Comparison of ENCODE assay signal across 7 mouse cellular contexts in the genomic region with DNA sequence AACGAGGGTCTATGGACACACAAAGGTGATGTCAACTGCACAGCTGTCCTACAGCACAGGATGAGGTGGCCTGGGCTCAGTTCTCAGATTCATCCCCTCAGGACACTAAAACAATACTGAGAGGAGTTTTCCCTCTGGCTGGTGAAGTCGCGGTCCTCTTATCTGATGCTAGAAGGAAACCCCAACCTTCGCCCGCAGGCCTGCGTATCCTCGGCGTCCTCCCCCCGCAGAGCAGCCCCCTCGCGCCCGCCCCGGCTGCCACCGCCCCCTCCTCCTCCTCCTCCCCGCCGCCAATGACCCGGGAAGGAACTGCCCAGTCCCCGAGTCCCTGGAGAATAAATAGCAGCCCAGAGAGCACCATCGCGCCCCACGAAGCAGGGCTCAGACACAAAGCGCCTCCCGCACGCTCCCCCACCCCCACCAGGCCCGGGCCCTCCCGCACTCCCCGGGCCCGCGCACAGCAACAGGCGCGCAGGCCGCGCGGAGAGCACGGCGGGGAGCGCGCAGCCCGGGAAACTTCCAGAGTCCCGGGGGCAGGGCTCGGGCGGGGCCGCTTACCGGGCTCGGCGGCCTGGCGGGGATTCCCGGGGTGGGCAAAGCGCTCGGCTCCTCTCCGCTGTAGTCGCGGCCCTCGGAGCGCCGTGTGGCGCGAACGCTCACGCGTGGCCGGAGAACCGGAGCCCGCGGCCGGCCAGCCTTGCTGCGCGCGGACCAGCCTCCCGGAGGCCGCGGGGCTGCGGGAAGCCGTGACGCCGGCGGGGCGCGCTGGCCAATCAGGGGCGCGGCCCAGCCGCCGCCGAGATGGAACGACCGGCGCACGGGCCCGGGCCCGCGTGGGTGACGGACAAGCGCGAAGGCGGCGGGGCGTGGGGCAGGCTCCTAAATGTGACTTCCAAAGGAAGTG. TPM values are rescaled to one million over a fixed set of nuclear protein-coding genes. Genes with fewer than 3 reads are reported as not detected.
A peak's percentile ranks its signal among the peaks of the same experiment; 100 is the strongest.
DNase-seq lines count a peak whose midpoint lies in the region; ATAC-seq lines count a peak whose summit lies in the region.

TSS of gene Mpdz (minus strand) at position 738 of the 904 bp plus-strand sequence.

- H3K4me1 ChIP-seq in embryonic facial prominence, embryonic 13.5 days, result peaks cover 17% of the 10 kb centered on the region
- peaks cover 19% of the 10 kb centered on the region; the same call in 1 of the 2 replicates for H3K4me1 ChIP-seq in limb, embryonic 10.5 days
- H3K4me1 ChIP-seq in midbrain, embryonic 13.5 days (replicated peaks), result peaks cover 15% of the 10 kb centered on the region
- no peaks in the 10 kb centered on the region for H3K4me1 ChIP-seq in stomach, embryonic 15.5 days

- peak within 1 kb of the TSS; percentile 63 for H3K4me2 ChIP-seq in embryonic facial prominence, embryonic 13.5 days
- peak within 1 kb of the TSS; percentile 83 for H3K4me2 ChIP-seq in midbrain, embryonic 13.5 days (replicated peaks)
- H3K4me2 ChIP-seq in stomach, embryonic 15.5 days, result peak within 1 kb of the TSS; percentile 62

- peak; percentile 81 for ATAC-seq in embryonic facial prominence, embryonic 13.5 days (ENCODE audit: insufficient number of reproducible peaks, insufficient read depth, low FRiP score, low TSS enrichment, low read depth)
- peak; percentile 94 for ATAC-seq in midbrain, embryonic 13.5 days
- peak; percentile 89 for ATAC-seq in stomach, embryonic 15.5 days (ENCODE audit: insufficient read depth, low FRiP score, low read depth)

- peak; percentile 82 for DNase-seq in brain, adult 2 months (ENCODE audit: low read depth, low spot score)
- peak; percentile 77 to 78 for DNase-seq in heart, adult 18-20 months
- peak; percentile 54 for DNase-seq in kidney, adult 11 months
- DNase-seq in limb, embryonic 10.5 days (ENCODE audit: low spot score), result peak; percentile 83

- H3K36me3 ChIP-seq in embryonic facial prominence, embryonic 13.5 days, result no peaks in the 10 kb centered on the region
- no peaks in the 10 kb centered on the region for H3K36me3 ChIP-seq in limb, embryonic 10.5 days
- no peaks in the 10 kb centered on the region for H3K36me3 ChIP-seq in midbrain, embryonic 13.5 days
- no peaks in the 10 kb centered on the region for H3K36me3 ChIP-seq in stomach, embryonic 15.5 days

- peak within 1 kb of the TSS; percentile 95 for H3K27ac ChIP-seq in embryonic facial prominence, embryonic 13.5 days
- H3K27ac ChIP-seq in limb, embryonic 10.5 days, result peak within 1 kb of the TSS; percentile 100
- peak within 1 kb of the TSS; percentile 77 for H3K27ac ChIP-seq in midbrain, embryonic 13.5 days
- H3K27ac ChIP-seq in stomach, embryonic 15.5 days, result peak within 1 kb of the TSS; percentile 85

- no peaks in the 10 kb centered on the region for H3K27me3 ChIP-seq in embryonic facial prominence, embryonic 13.5 days
- no peaks in the 10 kb centered on the region; the same call in 1 of the 2 replicates for H3K27me3 ChIP-seq in limb, embryonic 10.5 days (ENCODE audit: low read depth, poor library complexity, severe bottlenecking)
- H3K27me3 ChIP-seq in midbrain, embryonic 13.5 days, result peaks cover 12% of the 10 kb centered on the region
- H3K27me3 ChIP-seq in stomach, embryonic 15.5 days (replicated peaks), result no peaks in the 10 kb centered on the region

- H3K4me3 ChIP-seq in embryonic facial prominence, embryonic 13.5 days, result peak within 1 kb of the TSS; percentile 81
- peak within 1 kb of the TSS; percentile 81 for H3K4me3 ChIP-seq in limb, embryonic 10.5 days
- H3K4me3 ChIP-seq in midbrain, embryonic 13.5 days (replicated peaks), result peak within 1 kb of the TSS; percentile 88
- peak within 1 kb of the TSS; percentile 71 for H3K4me3 ChIP-seq in stomach, embryonic 15.5 days (replicated peaks)

- no peaks in the 10 kb centered on the region for H3K9me3 ChIP-seq in embryonic facial prominence, embryonic 13.5 days
- no peaks in the 10 kb centered on the region for H3K9me3 ChIP-seq in limb, embryonic 10.5 days (replicated peaks)
- H3K9me3 ChIP-seq in midbrain, embryonic 13.5 days, result no peaks in the 10 kb centered on the region
- H3K9me3 ChIP-seq in stomach, embryonic 15.5 days, result no peaks in the 10 kb centered on the region

- under 1% methylated on average over 96 of the region's 97 CpGs for WGBS in embryonic facial prominence, embryonic 13.5 days
- WGBS in limb, embryonic 10.5 days, result under 1% methylated on average over 79 of the region's 97 CpGs
- WGBS in midbrain, embryonic 13.5 days, result under 1% methylated on average over 71 of the region's 97 CpGs
- under 1% methylated on average over 92 of the region's 97 CpGs for WGBS in stomach, embryonic 15.5 days

- peak within 1 kb of the TSS; percentile 95 for H3K9ac ChIP-seq in embryonic facial prominence, embryonic 13.5 days
- H3K9ac ChIP-seq in midbrain, embryonic 13.5 days (replicated peaks), result peak within 1 kb of the TSS; percentile 78
- peak within 1 kb of the TSS; percentile 70 for H3K9ac ChIP-seq in stomach, embryonic 15.5 days

RNA-seq across cellular contexts. Expression of gene Mpdz, which starts in this region (rescaled TPM):
- 37.6 and 44.0 TPM in 2 replicates for polyA plus RNA-seq in embryonic facial prominence, embryonic 13.5 days (2015; fragmentation: Nextera tagmentation; extraction: Ambion mirVana)
- 10 to 100 TPM; 55.7 to 60.8 TPM for total RNA-seq in heart, adult 18-20 months (2021)
- 37.3 and 44.5 TPM in 2 replicates for polyA plus RNA-seq in limb, embryonic 10.5 days (2016; fragmentation: Nextera tagmentation; extraction: Ambion mirVana)
- polyA plus RNA-seq in midbrain, embryonic 13.5 days (2015; fragmentation: Nextera tagmentation; extraction: Ambion mirVana), result 21.9 and 24.7 TPM in 2 replicates
- polyA plus RNA-seq in stomach, embryonic 15.5 days (2015; fragmentation: Nextera tagmentation; extraction: Ambion mirVana), result 21.0 and 22.4 TPM in 2 replicates

Comparison
In these comparisons a context has a peak if more than half of its experiments do, and no peak if none do; other contexts are left out.
1. Peak in every context shown above with its lines: DNase-seq, ATAC-seq, H3K4me3 ChIP-seq and H3K27ac ChIP-seq.